Mouse (Mus musculus) E14TG2a.4 (cell line): ENCODE data around the gene Rrp1b.

Source experiments
- CTCF ChIP-seq: conservative IDR thresholded peaks from 2 replicates; pipeline ENCODE4 v1.5.1; 2014; ENCODE audit warnings: low read length
- NANOG ChIP-seq: IDR thresholded peaks from 2 replicates; pipeline ENCODE4 v1.6.1; 2014; ENCODE audit warnings: borderline replicate concordance, low read length, mixed read lengths

DNA sequence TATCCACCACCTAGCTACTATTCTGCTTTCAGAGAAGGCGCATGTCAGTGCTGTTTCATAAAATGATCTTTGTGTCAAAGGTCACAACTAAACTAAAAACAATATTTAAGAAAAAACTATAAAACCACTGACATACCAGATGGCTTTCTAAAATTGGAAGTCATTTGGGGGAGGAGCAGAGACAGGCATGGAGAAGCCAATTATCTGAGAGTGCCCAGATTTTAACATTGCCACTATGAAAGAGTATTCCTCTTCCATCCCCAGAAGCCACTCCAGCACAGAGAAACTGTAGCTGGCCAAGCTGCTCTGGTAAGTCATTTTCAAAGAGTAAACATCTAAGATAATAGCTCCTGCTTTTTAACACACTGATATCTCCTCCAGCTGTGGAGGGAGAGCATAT, 49.0 kb upstream of the Rrp1b start:
- TF ChIP-seq CTCF (no peak), NANOG (no peak)
